Mouse (Mus musculus) heart, adult 2 months (tissue): ENCODE results near the gene Olfr690. TPM values are rescaled to one million over a fixed set of nuclear protein-coding genes. Genes with fewer than 3 reads are reported as not detected.
"Not testable (repeated sequence)": the region's sequence is repeated elsewhere in the genome, so short reads cannot be mapped to it uniquely, and the experiment has no call there.

Source experiments
- DNase-seq, 2 experiments: peaks; one replicate each; pipeline ENCODE4 v3.0.0; 2021
- H3K27ac ChIP-seq: fragments of 200-600 bp; 2 replicates; pipeline ENCODE4 v1.8.1; 2022
- H3K27me3 ChIP-seq: fragments of 200-500 bp; 2 replicates; pipeline ENCODE4 v1.6.1; 2012; ENCODE audit warnings: mild to moderate bottlenecking, low read length, inconsistent platforms, mixed read lengths; ENCODE audit not compliant: control insufficient read depth, insufficient read depth
- H3K36me3 ChIP-seq: fragments of 200-500 bp; 2 replicates; pipeline ENCODE4 v1.6.1; 2012; ENCODE audit warnings: low read length, inconsistent platforms; ENCODE audit not compliant: control insufficient read depth, insufficient read depth
- H3K4me1 ChIP-seq: fragments of 200-500 bp; 2 replicates; pipeline ENCODE4 v1.6.1; 2011; ENCODE audit warnings: low read length; ENCODE audit not compliant: control insufficient read depth, insufficient read depth
- H3K4me3 ChIP-seq: fragments of 200-600 bp; 2 replicates; pipeline ENCODE4 v1.8.1; 2022
- H3K79me2 ChIP-seq: fragments of 200-500 bp; replicated peaks from 2 replicates; pipeline ENCODE4 v1.6.1; 2012; ENCODE audit warnings: mild to moderate bottlenecking, inconsistent platforms, low read length, moderate library complexity, mixed read lengths; ENCODE audit not compliant: control insufficient read depth, insufficient read depth
- H3K9ac ChIP-seq: fragments of 200-500 bp; 2 replicates; pipeline ENCODE4 v1.6.1; 2012; ENCODE audit warnings: low read depth, mild to moderate bottlenecking, control low read depth, inconsistent platforms, low read length, mixed read lengths
- CTCF ChIP-seq: fragments of 200-600 bp; IDR thresholded peaks from 2 replicates; pipeline ENCODE4 v1.8.1; 2022; ENCODE audit warnings: antibody characterized with exemption, mild to moderate bottlenecking, moderate library complexity
- EP300 ChIP-seq: fragments of 200-500 bp; IDR thresholded peaks from 2 replicates; pipeline ENCODE4 v1.6.1; 2011; ENCODE audit warnings: low read depth, low read length, control low read depth; ENCODE audit not compliant: insufficient read depth
- POLR2A ChIP-seq: fragments of 200-500 bp; IDR thresholded peaks from 2 replicates; pipeline ENCODE4 v1.6.1; 2011; ENCODE audit warnings: mild to moderate bottlenecking, low read depth, low read length, control low read depth; ENCODE audit not compliant: insufficient read depth
- WGBS: fragments of 180-500 bp; shearing (Covaris S2); methylation state at CpG from one replicate; pipeline ENCODE4 v1.1.7; 2018; 5-methylcytosine and 5-hydroxymethylcytosine counted together
- intact Hi-C: fragments of 180-260 bp; cut with DNase I; formaldehyde crosslinking; loops from one replicate; pipeline ENCODE4 v1.15.1; 2025
- polyA plus RNA-seq: library from polyadenylated mRNA; depleted of rRNA; stranded (reverse); fragments of >200 nt; gene quantifications from 2 replicates; pipeline ENCODE4 v1.2.3, GENCODE M21; 2012
- total RNA-seq, 2 experiments: library from RNA; stranded (reverse); gene quantifications; 2 replicates each; pipeline ENCODE4 v1.2.3; 2021

Olfr690 gene
- total and polyA plus RNA-seq, 3 experiments, result not detected

- 92% methylated on average over 4 of the region's 4 CpGs for WGBS
- Histone ChIP-seq H3K79me2 (no peaks in the 10 kb centered on the region), H3K4me1 (no peaks in the 10 kb centered on the region), H3K27me3 (no peaks in the 10 kb centered on the region), H3K36me3 (0 out of 2 replicates have a peak, but pooled peaks cover 3% of the 10 kb centered on the region), H3K9ac (no peak overlapping the region), H3K4me3 (no peak overlapping the region), H3K27ac (no peak overlapping the region)
- no peak for DNase-seq
- intact Hi-C loops, result no loop called here
- no peak for TF ChIP-seq POLR2A
- no peak for TF ChIP-seq CTCF
- TF ChIP-seq EP300, result no peak
Observed at GRCm38 (mm10) chr7:105368521-105368920, 34.6 kb upstream of the Olfr690 start.

- Histone ChIP-seq H3K9ac (no peak within 1 kb of the TSS), H3K4me3 (no peak within 1 kb of the TSS), H3K36me3 (0 out of 2 replicates have a peak, but pooled peaks cover 2% of the 10 kb centered on the region), H3K79me2 (no peaks in the 10 kb centered on the region), H3K27ac (no peak within 1 kb of the TSS), H3K4me1 (no peaks in the 10 kb centered on the region), H3K27me3 (no peaks in the 10 kb centered on the region)
- intact Hi-C loops, result no loop called here
- no peak for DNase-seq
- TF ChIP-seq CTCF (no peak), POLR2A (no peak), EP300 (no peak)
- WGBS, result 70% methylated on average over 1 of the region's 1 CpGs
Observed at GRCm38 (mm10) chr7:105367930-105368329, 34.0 kb upstream of the Olfr690 start, which contains the start of gene Olfr692. Olfr692 (plus strand) TSS chr7:105368230.

- Histone ChIP-seq H3K27ac (no peak overlapping the region), H3K36me3 (no peaks in the 10 kb centered on the region), H3K9ac (no peak overlapping the region), H3K27me3 (no peaks in the 10 kb centered on the region), H3K79me2 (no peaks in the 10 kb centered on the region), H3K4me1 (no peaks in the 10 kb centered on the region), H3K4me3 (no peak overlapping the region)
- no peak for DNase-seq
- TF ChIP-seq POLR2A, result no peak
- no peak for TF ChIP-seq EP300
- no peak for TF ChIP-seq CTCF
- intact Hi-C loops, result no loop called here
- WGBS, result 86% methylated on average over 5 of the region's 5 CpGs
Observed at GRCm38 (mm10) chr7:105367268-105367667, 33.4 kb upstream of the Olfr690 start.

- H3K27me3 ChIP-seq, result no peaks in the 10 kb centered on the region
- H3K36me3 ChIP-seq, result no peaks in the 10 kb centered on the region
- H3K4me1 ChIP-seq, result no peaks in the 10 kb centered on the region
- no peak overlapping the region for H3K4me3 ChIP-seq
- no peak for DNase-seq
- H3K79me2 ChIP-seq, result no peaks in the 10 kb centered on the region
- 70% methylated on average over 2 of the region's 2 CpGs for WGBS
- H3K27ac ChIP-seq, result no peak overlapping the region
- TF ChIP-seq POLR2A (no peak), EP300 (no peak), CTCF (no peak)
- intact Hi-C loops, result loop anchor here (5.0 kb wide), 1 partner anchor 179 kb away; no protein-coding TSS in a partner anchor
- H3K9ac ChIP-seq, result no peak overlapping the region
Observed at GRCm38 (mm10) chr7:105361713-105362112, 27.8 kb upstream of the Olfr690 start.

GRCm38 (mm10) chr7:105356487-105356886 lies 22.6 kb upstream of the Olfr690 start:
- H3K4me1 ChIP-seq, H3K27ac ChIP-seq, H3K27me3 ChIP-seq, intact Hi-C loops, DNase-seq, H3K36me3 ChIP-seq, H3K4me3 ChIP-seq, H3K9ac ChIP-seq, H3K79me2 ChIP-seq: not testable (repeated sequence)
- WGBS, result 95% methylated on average over 1 of the region's 2 CpGs

- intact Hi-C loops, H3K4me1 ChIP-seq, DNase-seq, H3K4me3 ChIP-seq, H3K9ac ChIP-seq, H3K27me3 ChIP-seq, H3K79me2 ChIP-seq, H3K27ac ChIP-seq, H3K36me3 ChIP-seq: not testable (repeated sequence)
- WGBS, result no CpG with 5 or more reads among the region's 5 CpGs
Observed at GRCm38 (mm10) chr7:105356064-105356463, 22.2 kb upstream of the Olfr690 start.

GRCm38 (mm10) chr7:105342752-105343151 lies 8.8 kb upstream of the Olfr690 start:
- H3K27me3 ChIP-seq, result no peaks in the 10 kb centered on the region
- intact Hi-C loops, result no loop called here
- 66% methylated on average over 2 of the region's 2 CpGs for WGBS
- no peaks in the 10 kb centered on the region for H3K4me1 ChIP-seq
- DNase-seq, result no peak
- no peaks in the 10 kb centered on the region for H3K79me2 ChIP-seq
- no peak overlapping the region for H3K9ac ChIP-seq
- H3K27ac ChIP-seq, result no peak overlapping the region
- no peaks in the 10 kb centered on the region for H3K36me3 ChIP-seq
- no peak overlapping the region for H3K4me3 ChIP-seq
- TF ChIP-seq CTCF (no peak), POLR2A (no peak), EP300 (no peak)
